Mouse (Mus musculus) MN1 (cell line): ENCODE results near the gene Spryd3.

Experiments
- DNase-seq: peaks from one replicate; pipeline ENCODE4 v3.0.0-alpha.2; 2016; ENCODE audit warnings: low spot score

Spryd3 gene

GRCm38 (mm10) chr15:102112827-102113226, 23.2 kb downstream of the Spryd3 start:
- DNase-seq, result peak; percentile 45

DNA sequence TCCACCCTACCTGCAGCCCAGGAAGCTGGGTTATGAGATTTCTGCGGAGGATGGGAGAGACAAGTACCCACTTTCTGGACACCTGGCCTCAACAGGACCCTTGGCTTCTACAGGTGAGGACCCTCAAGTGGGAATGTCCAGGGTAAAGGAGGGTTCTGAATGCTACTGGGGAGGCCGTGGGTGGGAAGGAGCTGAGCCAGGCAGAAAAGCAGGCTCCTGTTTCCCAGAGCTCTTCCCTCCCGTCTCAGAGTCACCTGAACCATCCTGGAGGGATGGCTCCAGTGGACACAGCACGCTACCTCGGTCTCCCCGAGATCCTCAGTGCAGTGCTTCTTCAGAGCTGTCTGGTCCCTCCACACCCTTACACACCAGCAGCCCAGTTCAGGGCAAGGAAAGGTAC, 23.9 kb downstream of the Spryd3 start:
- DNase-seq, result no peak

DNA sequence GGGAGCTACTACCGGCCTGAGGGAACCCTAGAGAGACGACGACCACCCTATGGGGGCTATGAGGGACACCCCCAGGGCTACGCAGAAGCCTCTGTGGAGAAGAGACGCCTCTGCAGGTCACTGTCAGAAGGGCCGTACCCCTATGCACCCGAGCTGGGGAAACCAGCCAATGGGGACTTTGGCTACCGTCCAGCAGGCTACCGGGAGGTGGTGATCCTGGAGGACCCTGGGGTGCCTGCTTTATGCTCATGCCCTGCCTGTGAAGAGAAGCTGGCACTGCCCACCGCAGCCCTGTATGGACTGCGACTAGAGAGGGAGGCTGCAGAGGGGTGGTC, 24.6 kb downstream of the Spryd3 start:
- DNase-seq, result no peak

DNA sequence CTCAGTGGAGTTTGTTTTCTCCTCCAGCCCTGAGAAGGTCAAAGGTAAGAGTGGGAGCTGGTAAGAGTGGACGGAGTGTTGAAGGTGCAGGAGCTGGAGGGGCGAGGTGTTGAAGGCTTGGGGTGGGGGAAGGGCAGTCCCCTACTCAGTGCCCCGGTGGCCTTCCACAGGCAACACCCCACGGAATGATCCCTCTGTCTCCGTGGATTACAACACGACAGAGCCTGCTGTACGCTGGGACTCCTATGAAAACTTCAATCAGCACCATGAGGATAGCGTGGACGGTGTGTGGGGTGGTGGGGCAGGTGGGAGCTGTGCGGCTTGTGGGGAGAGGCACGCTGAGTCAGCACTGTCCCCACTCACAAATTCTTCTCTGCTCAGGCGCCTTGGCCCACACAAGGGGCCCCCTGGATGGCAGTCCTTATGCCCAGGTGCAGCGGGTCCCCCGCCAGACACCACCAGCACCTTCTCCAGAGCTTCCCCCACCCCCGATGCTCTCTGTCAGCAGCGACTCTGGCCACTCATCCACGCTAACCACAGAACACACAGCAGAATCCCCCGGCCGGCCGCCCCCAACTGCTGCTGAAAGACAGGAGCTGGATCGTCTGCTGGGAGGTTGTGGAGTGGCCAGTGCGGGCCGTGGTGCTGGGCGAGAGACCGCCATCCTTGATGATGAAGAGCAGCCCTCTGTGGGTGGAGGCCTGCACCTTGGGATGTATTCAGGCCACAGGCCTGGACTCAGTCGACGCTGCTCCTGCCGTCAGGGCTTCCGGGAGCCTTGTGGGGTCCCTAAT, 25.1 kb downstream of the Spryd3 start:
- no peak for DNase-seq

DNA sequence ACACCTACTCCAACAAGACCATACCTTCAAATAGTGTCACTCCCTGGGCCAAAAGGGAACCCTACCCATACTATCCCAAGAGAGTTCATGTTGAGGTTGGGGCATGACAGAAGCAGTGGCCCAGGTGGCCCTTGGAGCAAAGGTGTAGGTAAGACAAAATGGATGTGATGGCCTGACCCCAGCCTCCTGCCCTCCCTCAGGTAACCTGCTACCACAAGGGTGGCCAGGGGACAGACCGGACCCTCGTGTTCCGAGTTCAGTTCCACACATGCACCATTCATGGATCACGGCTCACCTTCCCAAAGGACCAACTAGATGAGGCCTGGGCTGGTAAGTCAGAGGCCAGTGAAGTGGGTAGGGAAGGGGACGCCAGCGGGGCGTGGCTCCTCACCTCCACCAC, 25.8 kb downstream of the Spryd3 start:
- no peak for DNase-seq

GRCm38 (mm10) chr15:102108651-102109525, 27.1 kb downstream of the Spryd3 start:
- DNase-seq, result peak; percentile 91

DNA sequence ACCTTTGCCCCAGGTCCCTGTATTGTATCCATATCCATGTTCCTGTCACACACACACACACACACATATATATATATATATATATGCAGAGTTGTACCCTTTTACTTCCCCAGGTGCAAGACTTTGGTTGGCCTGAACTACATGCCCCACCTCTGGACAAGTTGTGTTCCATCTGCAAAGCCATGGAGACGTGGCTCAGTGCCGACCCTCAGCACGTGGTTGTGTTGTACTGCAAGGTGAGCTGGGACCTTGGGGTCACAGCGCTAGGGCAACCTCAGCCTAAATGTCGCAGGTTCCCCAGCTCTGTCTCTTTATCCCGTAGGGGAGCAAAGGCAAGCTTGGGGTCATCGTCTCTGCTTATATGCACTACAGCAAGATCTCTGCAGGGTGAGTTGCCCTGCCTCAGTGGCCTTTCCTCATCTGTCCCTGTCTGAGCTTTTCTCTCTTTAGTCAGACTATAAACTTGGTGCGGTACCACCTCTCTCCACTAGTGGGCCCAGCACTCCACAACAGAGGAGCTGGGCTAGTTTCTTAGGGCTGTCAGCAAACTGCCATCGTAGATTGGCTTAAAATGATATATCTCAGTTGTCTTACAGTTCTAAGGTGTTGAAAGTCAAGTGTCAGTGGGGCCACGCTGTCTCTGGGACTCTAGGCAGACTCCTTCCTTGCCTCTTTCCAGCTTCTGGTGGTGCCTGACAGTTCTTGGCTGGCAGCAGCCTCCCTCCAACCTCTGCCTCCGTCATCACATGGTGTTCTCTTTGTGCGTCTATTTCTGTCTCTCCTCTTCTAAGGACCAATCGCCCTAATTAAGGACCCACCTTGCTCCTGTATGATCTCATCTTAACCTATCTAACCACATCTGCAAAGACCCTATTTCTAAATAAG, 28.1 kb downstream of the Spryd3 start:
- DNase-seq, result peak; percentile 85

- DNase-seq, result no peak
Measured at GRCm38 (mm10) chr15:102106754-102107456, 29.1 kb downstream of the Spryd3 start.

GRCm38 (mm10) chr15:102105764-102106730, 30.0 kb downstream of the Spryd3 start:
- no peak for DNase-seq

GRCm38 (mm10) chr15:102105360-102105759, 30.7 kb downstream of the Spryd3 start:
- peak; percentile 72 for DNase-seq

DNA sequence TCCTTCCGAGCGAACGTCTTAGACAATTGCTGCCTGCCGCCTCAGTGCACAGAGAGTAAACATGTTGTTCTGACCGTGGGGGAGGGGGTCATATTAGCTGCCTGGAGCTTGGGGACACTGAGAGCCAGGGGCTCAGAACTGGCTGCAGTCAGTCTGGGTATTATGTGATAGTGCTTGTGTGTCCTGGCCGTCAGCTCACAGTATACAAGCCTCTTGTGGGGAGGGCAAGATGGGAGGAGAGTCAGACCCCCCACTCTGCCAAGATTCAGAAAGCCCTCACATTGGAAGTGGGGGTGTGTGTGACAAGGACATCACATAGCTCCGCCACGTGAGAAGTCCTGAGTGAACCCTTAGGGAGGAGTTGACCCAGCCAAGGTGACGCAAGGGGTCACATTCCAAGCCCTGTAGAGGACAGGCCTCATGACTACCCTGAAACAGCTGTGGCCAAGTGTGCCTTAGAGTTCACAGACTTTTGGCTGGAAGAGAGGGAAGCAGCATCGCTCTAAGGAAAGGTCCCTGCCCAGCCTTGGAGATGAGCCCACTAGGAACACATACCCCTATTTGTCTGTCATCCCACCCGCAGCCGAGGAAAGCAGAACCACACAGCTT, 32.0 kb downstream of the Spryd3 start:
- DNase-seq, result peak; percentile 39

DNA sequence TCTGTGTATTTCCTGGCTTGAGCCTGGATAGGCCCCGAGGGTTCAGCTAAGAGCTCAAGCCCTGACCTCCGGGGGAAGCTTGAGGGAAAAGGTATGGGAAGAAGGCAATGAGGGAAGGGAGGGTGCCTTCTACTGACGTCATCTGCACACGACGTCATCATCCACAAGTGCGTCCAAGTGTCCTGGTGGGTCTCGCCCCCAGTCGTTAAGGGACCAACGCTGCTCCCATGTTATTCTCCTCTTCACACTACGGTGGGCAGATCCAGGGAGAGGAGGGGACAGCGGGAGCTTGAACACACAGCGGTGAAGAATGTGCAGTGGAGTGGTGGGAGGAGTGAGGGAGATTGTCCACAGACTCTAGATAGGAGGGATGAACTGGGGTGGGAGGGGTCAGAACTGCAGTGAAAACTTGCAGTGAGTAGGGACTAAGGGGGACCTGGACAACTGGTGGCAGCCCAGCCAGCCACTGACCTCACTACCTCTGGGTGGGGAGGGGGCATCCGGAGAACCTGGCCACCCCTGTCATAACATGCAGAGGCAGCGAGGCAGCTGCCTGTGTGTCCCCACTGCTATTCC, 32.6 kb downstream of the Spryd3 start:
- DNase-seq, result peak; percentile 63

DNA sequence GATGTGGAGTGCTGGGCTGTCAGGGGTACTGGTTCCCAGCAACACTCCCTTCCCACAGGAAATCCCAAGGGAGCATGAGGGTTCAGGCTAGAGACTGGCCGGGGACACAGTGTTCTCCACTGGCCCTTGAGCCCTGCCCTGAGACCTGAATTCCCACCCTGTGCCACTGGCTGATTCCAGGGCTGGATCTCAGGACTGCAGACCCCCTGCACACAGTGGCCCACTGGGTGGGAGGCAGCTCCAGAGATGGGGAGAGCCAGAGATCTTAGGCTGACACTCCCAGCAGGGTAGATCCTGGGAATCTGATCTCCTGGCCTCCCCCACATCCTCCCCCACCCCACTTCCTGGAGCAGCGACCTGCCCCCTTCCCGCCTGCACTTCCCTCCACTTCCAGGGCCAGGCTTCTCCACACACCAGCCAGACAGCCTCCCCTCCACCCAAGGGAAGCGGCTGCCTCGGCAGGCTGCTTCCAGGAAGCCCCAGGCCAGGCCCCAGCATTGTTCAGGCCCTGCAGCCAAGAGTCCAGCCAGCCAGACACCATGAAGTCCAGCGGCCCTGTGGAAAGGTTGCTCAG, 33.4 kb downstream of the Spryd3 start:
- peak; percentile 74 for DNase-seq

- DNase-seq, result peak; percentile 60
Measured at GRCm38 (mm10) chr15:102101672-102102541, 34.1 kb downstream of the Spryd3 start.

GRCm38 (mm10) chr15:102100996-102101671, 34.9 kb downstream of the Spryd3 start:
- peak; percentile 46 for DNase-seq

- peak; percentile 91 for DNase-seq
Measured at GRCm38 (mm10) chr15:102100161-102100981, 35.7 kb downstream of the Spryd3 start, which contains the start of gene Tns2. TSS of gene Tns2 (plus strand) at chr15:102100413.

- no peak for DNase-seq
Measured at GRCm38 (mm10) chr15:102099771-102100160, 36.3 kb downstream of the Spryd3 start.
